Mouse (Mus musculus) ES-Bruce4 (cell line): Measurements from ENCODE around the gene Galp.

ENCODE experiments used
- CTCF ChIP-seq: IDR thresholded peaks from one replicate; pipeline ENCODE4 v1.8.1; 2011; ENCODE audit warnings: low read depth, low read length
- EP300 ChIP-seq: IDR thresholded peaks from 2 replicates; pipeline ENCODE4 v1.6.1; 2011; ENCODE audit warnings: low read depth, low read length; ENCODE audit not compliant: insufficient read depth
- POLR2A ChIP-seq: IDR thresholded peaks from one replicate; pipeline ENCODE4 v1.8.1; 2011; ENCODE audit warnings: low read length; ENCODE audit not compliant: insufficient read depth

GRCm38 (mm10) chr7:6186756-6187155, 10.1 kb upstream of the Galp start:
- no peak for TF ChIP-seq CTCF
- no peak for TF ChIP-seq POLR2A
- TF ChIP-seq EP300 = no peak
